Mouse (Mus musculus): ENCODE results near the gene Pgm1.

GRCm38 (mm10) chr4:99986609-99987008 lies 57.4 kb downstream of the Pgm1 start:
- TF ChIP-seq CTCF (IDR thresholded peaks at IDR 0.05; ENCODE audit: extremely low read depth, insufficient read depth, insufficient read length, insufficient replicate concordance) (no peak), POLR2A (IDR thresholded peaks at IDR 0.05; ENCODE audit: low read depth, low read length) (no peak)
